Mouse (Mus musculus) midbrain, embryonic 11.5 days (tissue): Measurements from ENCODE around the gene Ccl22. TPM values are rescaled to one million over a fixed set of nuclear protein-coding genes. Genes with fewer than 3 reads are reported as not detected.

Source experiments
- ATAC-seq: fragments of 200-750 bp; cut with Nextera tagmentation; 2 replicates; pipeline ENCODE4 v1.8.0; 2017; ENCODE audit warnings: moderate TSS enrichment, moderate library complexity; ENCODE audit not compliant: low FRiP score
- DNase-seq: peaks from one replicate; pipeline ENCODE4 v3.0.0; 2015; ENCODE audit warnings: low spot score; ENCODE audit errors: missing footprints
- H3K27ac ChIP-seq: fragments of 300-500 bp; sonication (generic); 2 replicates; pipeline ENCODE4 v1.5.1; 2014; ENCODE audit warnings: low read depth, low read length
- H3K27me3 ChIP-seq: fragments of 300-500 bp; sonication (generic); 2 replicates; pipeline ENCODE4 v1.6.1; 2014; ENCODE audit warnings: mild to moderate bottlenecking, low read length, moderate library complexity, mixed read lengths; ENCODE audit not compliant: control insufficient read depth, insufficient read depth
- H3K36me3 ChIP-seq: fragments of 300-500 bp; sonication (generic); 2 replicates; pipeline ENCODE4 v1.6.1; 2014; ENCODE audit warnings: mild to moderate bottlenecking, low read length, moderate library complexity, mixed read lengths; ENCODE audit not compliant: control insufficient read depth, insufficient read depth
- H3K4me1 ChIP-seq: fragments of 300-500 bp; sonication (generic); 2 replicates; pipeline ENCODE4 v1.6.1; 2014; ENCODE audit warnings: low read length; ENCODE audit not compliant: control insufficient read depth, insufficient read depth
- H3K4me2 ChIP-seq: fragments of 300-500 bp; sonication (generic); 2 replicates; pipeline ENCODE4 v1.6.1; 2014; ENCODE audit warnings: mild to moderate bottlenecking, moderate library complexity
- H3K4me3 ChIP-seq: fragments of 300-500 bp; sonication (generic); 2 replicates; pipeline ENCODE4 v1.5.1; 2014; ENCODE audit warnings: low read depth, low read length
- H3K9ac ChIP-seq: fragments of 300-500 bp; sonication (generic); 2 replicates; pipeline ENCODE4 v1.6.1; 2014; ENCODE audit warnings: low read length
- H3K9me3 ChIP-seq: fragments of 300-500 bp; sonication (generic); 2 replicates; pipeline ENCODE4 v1.6.1; 2016; ENCODE audit warnings: low read length; ENCODE audit not compliant: control insufficient read depth
- WGBS: fragments of 180-500 bp; shearing (Covaris S2); extraction: QIAGEN DNeasy Blood & Tissue Kit; methylation state at CpG from one replicate; pipeline ENCODE4 v1.1.7; 2014; 5-methylcytosine and 5-hydroxymethylcytosine counted together
- polyA plus RNA-seq: library from polyadenylated mRNA; unstranded; fragments of >200 nt; fragmentation: Nextera tagmentation; extraction: Ambion mirVana; gene quantifications from 2 replicates; pipeline ENCODE4 v1.2.1, GENCODE M21; 2014

Gene Ccl22
- polyA plus RNA-seq, 1 experiment from 2014 or later: not detected

DNA sequence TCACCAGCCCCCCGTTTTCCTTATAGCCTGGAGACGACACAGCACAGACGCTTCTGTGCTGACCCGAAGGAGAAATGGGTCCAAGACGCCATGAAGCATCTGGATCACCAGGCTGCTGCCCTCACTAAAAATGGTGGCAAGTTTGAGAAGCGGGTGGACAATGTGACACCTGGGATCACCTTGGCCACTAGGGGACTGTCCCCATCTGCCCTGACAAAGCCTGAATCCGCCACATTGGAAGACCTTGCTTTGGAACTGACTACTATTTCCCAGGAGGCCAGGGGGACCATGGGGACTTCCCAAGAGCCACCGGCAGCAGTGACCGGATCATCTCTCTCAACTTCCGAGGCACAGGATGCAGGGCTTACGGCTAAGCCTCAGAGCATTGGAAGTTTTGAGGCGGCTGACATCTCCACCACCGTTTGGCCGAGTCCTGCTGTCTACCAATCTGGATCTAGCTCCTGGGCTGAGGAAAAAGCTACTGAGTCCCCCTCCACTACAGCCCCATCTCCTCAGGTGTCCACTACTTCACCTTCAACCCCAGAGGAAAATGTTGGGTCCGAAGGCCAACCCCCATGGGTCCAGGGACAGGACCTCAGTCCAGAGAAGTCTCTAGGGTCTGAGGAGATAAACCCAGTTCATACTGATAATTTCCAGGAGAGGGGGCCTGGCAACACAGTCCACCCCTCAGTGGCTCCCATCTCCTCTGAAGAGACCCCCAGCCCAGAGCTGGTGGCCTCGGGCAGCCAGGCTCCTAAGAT lies 34.3 kb downstream of the Ccl22 start:
- Histone ChIP-seq H3K27ac (no peak overlapping the region), H3K27me3 (no peaks in the 10 kb centered on the region)

DNA sequence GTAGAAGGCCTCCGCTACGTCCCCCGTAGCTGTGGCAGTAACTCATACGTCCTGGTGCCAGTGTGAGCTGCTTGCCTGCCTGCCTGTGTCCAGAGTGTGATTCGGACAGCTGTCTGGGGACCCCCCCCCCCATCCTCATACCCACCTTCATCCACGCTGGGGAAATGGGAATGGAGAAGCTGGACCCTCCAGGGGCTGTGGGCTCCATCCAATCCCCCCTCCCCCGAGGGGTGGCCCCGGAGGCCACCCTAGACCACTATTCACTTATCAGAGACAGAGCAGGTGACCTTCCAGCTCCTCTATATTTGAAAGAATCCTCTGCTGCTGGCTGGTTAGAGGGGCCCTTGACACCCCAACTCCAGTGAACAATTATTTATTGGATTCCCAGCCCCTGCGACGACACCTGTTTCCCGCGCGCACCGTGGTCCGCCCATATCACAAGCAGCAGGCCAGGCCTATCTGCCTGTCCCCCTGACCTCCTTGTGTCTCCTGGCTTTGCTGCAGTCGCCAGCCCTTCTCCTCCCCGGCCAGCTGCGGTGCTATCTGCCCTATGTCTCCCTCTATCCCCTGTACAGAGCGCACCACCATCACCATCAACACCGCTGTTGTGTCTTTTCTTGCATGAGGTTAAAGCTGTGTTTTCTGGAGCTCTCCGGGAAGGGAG lies 35.2 kb downstream of the Ccl22 start:
- Histone ChIP-seq H3K27me3 (no peaks in the 10 kb centered on the region), H3K4me3 (no peak overlapping the region), H3K9me3 (no peaks in the 10 kb centered on the region), H3K4me2 (no peak overlapping the region), H3K4me1 (peaks cover 7% of the 10 kb centered on the region), H3K27ac (no peak overlapping the region), H3K36me3 (no peaks in the 10 kb centered on the region), H3K9ac (no peak overlapping the region)
- no peak for DNase-seq
- no peak for ATAC-seq
- WGBS: 79% methylated on average over 21 of the region's 21 CpGs

More for the DNA sequence above, 34.3 kb downstream of the Ccl22 start:
- H3K9me3 ChIP-seq: no peaks in the 10 kb centered on the region
- no peak for ATAC-seq
- 93% methylated on average over 16 of the region's 16 CpGs for WGBS
- no peak overlapping the region for H3K4me3 ChIP-seq
- no peaks in the 10 kb centered on the region for H3K36me3 ChIP-seq
- no peak for DNase-seq
- H3K9ac ChIP-seq: no peak overlapping the region
- no peak overlapping the region for H3K4me2 ChIP-seq
- peaks cover 7% of the 10 kb centered on the region for H3K4me1 ChIP-seq

DNA sequence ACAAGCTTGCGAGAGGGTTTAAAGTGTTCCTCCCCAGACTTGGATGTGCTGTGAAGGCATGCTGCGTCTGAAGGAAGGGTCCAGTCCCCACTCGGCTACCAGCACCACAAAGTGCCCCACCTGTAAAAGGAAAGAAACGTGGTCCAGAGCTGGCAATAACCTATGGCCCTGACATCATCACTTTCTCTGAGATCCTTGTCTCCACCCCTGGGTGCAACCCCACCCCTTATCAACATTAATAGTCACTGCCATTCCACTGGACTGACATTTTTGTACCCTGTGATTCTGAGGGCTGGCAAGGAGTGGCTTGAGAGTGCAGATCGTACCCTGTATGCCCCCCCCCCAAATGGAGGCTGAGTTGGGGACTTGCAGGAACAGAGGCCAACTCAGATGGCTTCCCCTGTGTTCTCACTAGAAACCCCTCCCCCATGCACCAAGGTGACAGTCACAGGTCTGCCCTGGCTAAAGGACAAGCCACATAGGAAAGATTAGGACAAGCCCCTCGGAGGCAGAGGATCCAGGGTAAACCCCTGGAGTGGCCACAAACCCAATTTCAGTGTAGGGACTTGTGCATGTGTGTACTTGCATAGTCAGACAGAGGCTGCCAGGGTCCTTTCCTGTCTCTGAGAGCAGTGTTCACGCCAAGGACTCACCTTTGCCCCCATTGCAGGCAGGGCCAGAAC lies 35.9 kb downstream of the Ccl22 start:
- DNase-seq (no peak), ATAC-seq (peak; percentile 35; the same call in 1 of the 2 replicates)
- WGBS: 53% methylated on average over 7 of the region's 7 CpGs
- Histone ChIP-seq H3K4me2 (no peak overlapping the region; the same call in 1 of the 2 replicates), H3K9me3 (no peaks in the 10 kb centered on the region), H3K27ac (no peak overlapping the region), H3K9ac (no peak overlapping the region), H3K4me3 (no peak overlapping the region), H3K36me3 (no peaks in the 10 kb centered on the region), H3K27me3 (no peaks in the 10 kb centered on the region), H3K4me1 (peaks cover 7% of the 10 kb centered on the region)

DNA sequence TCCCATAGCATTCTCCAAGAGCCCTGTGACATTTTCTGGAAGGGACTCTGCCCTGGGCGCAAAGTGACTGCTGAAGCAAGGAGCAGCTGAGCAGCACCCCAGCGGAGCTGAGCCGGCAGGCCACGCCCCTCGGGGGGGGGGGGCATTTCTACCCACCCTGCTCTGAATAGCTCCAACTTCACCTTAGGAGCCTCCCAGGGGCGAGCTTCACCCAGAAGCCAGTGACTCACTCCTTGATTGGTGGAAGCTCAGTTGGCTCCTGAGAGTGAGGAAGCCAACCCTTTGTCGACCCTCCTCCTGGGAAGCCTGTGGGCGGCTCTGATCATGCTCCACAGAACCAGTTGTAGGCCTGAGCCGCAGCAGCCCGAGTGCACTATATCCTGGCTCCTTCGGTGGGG lies 36.4 kb downstream of the Ccl22 start:
- H3K9ac ChIP-seq: no peak overlapping the region
- ATAC-seq (peak; percentile 34; the same call in 1 of the 2 replicates), DNase-seq (no peak)
- WGBS: 5% methylated on average over 11 of the region's 11 CpGs
- H3K36me3 ChIP-seq: no peaks in the 10 kb centered on the region
- no peak overlapping the region for H3K27ac ChIP-seq
- no peaks in the 10 kb centered on the region for H3K9me3 ChIP-seq
- H3K4me2 ChIP-seq: no peak overlapping the region; the same call in 1 of the 2 replicates
- no peak overlapping the region for H3K4me3 ChIP-seq
- H3K4me1 ChIP-seq: peaks cover 7% of the 10 kb centered on the region
- H3K27me3 ChIP-seq: no peaks in the 10 kb centered on the region

DNA sequence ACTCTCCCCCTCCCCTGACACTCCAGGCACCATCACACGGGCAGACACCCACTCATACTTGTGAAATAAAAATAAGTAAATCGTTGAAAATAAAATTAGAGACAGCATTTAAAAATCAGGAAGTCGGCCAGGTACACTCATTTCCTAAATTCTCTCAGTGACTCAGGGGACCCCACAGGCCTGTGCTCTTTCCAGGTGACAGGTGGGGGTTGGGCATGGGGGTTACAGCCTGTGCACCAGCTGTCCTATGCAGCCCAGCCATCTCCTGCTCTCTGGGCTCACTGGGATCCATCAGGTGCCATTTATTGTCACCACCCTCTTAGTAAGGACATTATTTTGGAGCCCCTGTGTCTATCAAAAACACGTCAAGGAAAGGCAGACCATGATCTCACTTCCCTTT lies 38.5 kb downstream of the Ccl22 start:
- ATAC-seq (no peak), DNase-seq (no peak)
- 74% methylated on average over 4 of the region's 4 CpGs for WGBS

DNA sequence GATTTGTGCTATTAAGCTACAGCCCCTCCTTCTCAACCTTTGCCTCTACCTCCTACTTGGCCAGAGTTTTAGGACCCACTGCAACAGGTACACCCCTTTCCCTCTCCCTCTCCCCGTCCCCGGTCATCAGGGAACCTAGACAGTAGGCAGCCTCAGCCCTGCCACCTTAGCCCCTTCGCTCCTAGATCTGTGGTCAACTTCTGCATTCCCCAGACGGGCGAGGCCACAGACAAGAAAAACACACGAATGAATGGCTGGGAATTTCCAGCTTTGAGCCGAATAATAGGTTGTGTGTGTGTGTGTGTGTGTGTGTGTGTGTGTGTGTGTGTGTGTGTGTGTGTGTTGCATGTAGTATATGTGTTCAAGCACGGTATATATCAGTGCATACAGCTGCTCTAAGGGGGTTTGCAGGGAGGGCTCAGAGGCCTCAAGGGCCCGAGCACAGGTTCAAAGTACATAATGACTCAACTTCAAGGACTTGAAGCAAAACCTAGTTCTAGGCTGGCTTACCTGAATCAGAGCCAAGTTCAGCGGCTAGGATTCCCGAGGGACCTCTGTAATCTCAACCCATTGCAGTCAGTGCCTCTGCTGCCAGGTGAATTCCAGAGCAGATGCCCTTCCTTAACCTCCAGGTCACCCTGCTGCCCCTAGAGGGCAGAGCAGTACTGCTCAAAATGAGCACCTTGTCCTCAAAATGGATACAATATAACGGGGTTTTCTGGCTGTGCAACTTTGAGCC lies 40.0 kb downstream of the Ccl22 start:
- ATAC-seq (no peak), DNase-seq (peak; percentile 85)
- 66% methylated on average over 12 of the region's 12 CpGs for WGBS
- no peaks in the 10 kb centered on the region for H3K9me3 ChIP-seq
- no peak overlapping the region for H3K9ac ChIP-seq
- no peak overlapping the region for H3K4me3 ChIP-seq
- H3K27me3 ChIP-seq: no peaks in the 10 kb centered on the region
- H3K4me1 ChIP-seq: peaks cover 20% of the 10 kb centered on the region
- H3K4me2 ChIP-seq: no peak overlapping the region
- no peak overlapping the region for H3K27ac ChIP-seq
- no peaks in the 10 kb centered on the region for H3K36me3 ChIP-seq

More for the DNA sequence above, 38.5 kb downstream of the Ccl22 start:
- Histone ChIP-seq H3K27ac (no peak overlapping the region), H3K27me3 (no peaks in the 10 kb centered on the region), H3K4me1 (peaks cover 9% of the 10 kb centered on the region), H3K36me3 (no peaks in the 10 kb centered on the region), H3K4me3 (no peak overlapping the region), H3K9me3 (no peaks in the 10 kb centered on the region), H3K4me2 (no peak overlapping the region), H3K9ac (no peak overlapping the region)

DNA sequence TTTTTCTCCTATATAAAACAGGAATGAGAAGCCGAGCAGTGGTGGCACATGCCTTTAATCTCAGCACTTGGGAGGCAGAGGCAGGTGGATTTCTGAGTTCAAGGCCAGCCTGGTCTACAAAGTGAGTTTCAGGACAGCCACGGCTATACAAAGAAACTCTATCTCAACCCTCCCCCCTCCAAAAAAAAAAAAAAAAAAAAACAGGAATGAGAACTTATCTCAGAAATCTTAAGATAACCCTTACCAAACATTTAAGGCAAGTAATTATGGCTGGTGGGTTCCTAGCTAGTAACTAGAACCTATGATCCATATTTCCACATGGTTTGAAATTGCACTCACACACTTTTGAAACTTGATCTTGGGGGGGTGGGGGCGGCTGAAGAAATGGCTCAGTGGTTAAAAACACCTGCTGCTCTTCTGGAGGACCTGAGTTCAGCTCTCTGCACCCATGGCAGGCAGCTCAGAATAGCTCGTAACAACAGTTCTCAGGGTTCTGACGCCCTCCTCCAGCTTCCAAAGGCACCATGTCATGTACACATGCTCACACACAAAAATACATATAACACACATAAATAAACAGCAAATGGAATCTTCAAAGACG lies 40.7 kb downstream of the Ccl22 start:
- no peak overlapping the region for H3K4me3 ChIP-seq
- no peak for DNase-seq
- peaks cover 21% of the 10 kb centered on the region for H3K4me1 ChIP-seq
- no peaks in the 10 kb centered on the region for H3K27me3 ChIP-seq
- ATAC-seq: no peak
- 71% methylated on average over 6 of the region's 6 CpGs for WGBS
- no peak overlapping the region for H3K4me2 ChIP-seq
- no peaks in the 10 kb centered on the region for H3K36me3 ChIP-seq
- no peaks in the 10 kb centered on the region for H3K9me3 ChIP-seq
- no peak overlapping the region for H3K9ac ChIP-seq
- no peak overlapping the region for H3K27ac ChIP-seq

DNA sequence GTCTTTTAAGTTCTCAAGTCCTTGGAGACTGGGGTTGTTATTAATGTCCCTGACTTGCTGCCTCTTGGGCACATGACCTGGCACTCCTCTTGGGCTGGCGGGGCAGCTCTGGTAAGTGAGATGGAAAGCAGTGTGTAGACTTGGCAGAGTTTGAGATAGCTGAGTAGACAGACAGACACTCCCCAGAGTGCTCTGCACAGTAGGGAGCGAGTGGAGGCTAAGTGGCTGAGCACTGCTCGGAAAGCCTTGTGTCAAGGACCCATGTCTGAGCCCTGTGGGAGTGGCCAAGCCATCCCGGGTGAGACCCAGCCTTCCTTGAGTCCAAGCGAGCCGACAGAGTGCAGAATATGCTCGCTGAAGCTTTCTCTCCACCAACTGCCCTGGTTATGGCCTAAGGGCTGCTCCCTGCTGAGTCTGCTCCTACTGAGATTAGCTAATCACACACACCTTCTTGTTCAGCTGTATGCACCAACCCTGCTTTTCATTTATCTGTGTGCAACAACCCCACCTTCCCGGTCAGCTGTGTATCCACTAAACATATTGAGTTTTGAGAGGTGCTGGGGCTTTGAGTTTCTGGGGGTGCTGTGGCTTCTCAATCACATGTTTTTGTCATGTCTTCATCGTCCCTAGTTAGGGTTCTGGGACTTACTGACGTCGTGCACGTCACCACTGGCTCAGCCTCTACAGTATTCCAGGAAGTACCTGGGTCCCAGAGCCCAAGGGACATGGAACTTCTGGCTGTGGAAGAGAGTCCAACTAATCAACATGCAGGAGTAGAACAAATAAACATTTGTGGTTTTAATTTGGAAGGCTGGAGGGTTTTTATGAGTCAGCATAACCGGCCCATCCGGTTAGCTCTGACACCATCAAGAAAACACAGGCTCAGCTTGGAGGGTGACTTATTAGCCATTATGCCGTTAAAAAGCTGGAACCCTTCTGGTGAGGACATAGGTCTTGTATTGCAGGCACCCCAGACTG lies 42.4 kb downstream of the Ccl22 start:
- DNase-seq (peak; percentile 86), ATAC-seq (no peak)
- no peak overlapping the region for H3K27ac ChIP-seq
- peaks cover 15% of the 10 kb centered on the region for H3K4me1 ChIP-seq
- no peaks in the 10 kb centered on the region for H3K36me3 ChIP-seq
- no peak overlapping the region for H3K4me3 ChIP-seq
- H3K9me3 ChIP-seq: no peaks in the 10 kb centered on the region
- H3K4me2 ChIP-seq: no peak overlapping the region
- WGBS: 71% methylated on average over 15 of the region's 15 CpGs
- no peaks in the 10 kb centered on the region for H3K27me3 ChIP-seq
- no peak overlapping the region for H3K9ac ChIP-seq
